Mouse (Mus musculus) embryo, embryonic 11 days (tissue): Measurements from ENCODE around the gene Nectin3.
"Not testable (repeated sequence)": the region's sequence is repeated elsewhere in the genome, so short reads cannot be mapped to it uniquely, and the experiment has no call there.

ENCODE experiments used
- DNase-seq: peaks from one replicate; pipeline ENCODE4 v3.0.0-alpha.2; 2015

Nectin3 gene

GRCm38 (mm10) chr16:46410053-46410738, 88.1 kb downstream of the Nectin3 start:
- no peak for DNase-seq

DNA sequence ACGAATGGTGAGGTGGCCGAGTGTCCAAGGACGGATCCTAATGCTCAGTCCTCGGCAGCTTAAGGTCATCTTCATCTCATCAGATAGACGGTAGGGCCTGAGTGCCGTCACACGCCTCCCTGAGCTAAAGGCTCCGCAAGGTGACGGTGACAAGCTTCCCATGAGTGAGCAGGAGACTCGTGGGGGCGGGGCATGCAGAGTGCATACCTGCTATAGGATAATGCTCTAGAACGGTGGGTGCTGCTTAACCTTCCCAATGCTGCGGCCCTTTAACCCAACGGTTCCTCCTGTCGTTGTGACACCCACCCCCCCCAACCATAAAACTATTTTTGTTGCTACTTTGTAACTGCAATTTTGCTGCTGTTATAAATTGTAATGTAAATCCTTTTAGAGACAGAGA, 90.3 kb downstream of the Nectin3 start:
- DNase-seq = no peak

GRCm38 (mm10) chr16:46406844-46407639, 91.3 kb downstream of the Nectin3 start:
- DNase-seq = no peak

DNA sequence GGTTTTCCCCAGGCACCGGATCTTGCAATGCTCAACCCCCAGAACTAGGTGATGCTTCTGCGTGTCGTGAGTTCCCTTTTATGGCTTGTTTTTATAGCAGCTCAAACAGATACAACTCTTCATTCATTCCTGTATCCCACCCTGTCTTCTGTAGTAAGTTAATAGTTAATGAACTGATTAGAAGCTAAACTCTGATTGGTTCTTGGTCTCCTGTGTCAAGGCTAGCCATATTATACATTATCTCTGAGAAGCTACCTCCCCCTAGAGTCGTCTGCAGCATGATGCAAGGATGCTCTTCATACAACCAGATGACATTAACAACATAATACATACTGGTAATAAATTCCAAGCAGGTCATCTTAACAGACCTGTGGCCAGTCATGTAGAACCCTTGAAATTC, 100.4 kb downstream of the Nectin3 start:
- no peak for DNase-seq

DNA sequence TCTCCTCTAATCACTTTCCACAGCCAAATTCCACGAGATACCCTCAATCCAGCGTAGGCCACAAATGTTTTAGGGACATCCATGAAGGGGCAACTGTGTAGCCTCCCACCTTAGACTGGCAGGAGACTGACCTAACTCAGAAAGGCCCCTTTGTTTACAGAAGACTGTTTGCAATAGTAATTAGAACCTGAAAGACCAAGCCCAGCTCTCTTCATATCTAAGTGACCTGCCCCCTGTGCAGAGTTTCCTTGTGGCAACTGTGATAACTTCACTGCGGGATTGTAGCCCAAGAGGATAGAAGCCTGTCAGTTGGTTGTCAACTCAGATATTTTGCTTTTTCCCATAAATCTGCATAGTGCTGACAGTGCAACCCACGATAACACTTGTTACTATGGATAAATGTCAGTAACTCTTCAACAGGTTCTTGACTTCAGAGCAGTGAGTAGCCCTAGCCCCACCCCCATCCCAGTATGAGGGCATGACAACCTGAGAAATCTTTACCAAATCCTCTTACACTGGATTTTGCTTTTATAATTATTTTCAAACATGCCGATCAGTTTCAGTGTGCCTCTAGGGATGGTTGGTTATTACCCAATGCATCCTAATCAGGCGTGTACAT, 108.8 kb downstream of the Nectin3 start:
- DNase-seq = no peak

- peak; percentile 21 for DNase-seq
Measured at GRCm38 (mm10) chr16:46388527-46389414, 109.6 kb downstream of the Nectin3 start.

DNA sequence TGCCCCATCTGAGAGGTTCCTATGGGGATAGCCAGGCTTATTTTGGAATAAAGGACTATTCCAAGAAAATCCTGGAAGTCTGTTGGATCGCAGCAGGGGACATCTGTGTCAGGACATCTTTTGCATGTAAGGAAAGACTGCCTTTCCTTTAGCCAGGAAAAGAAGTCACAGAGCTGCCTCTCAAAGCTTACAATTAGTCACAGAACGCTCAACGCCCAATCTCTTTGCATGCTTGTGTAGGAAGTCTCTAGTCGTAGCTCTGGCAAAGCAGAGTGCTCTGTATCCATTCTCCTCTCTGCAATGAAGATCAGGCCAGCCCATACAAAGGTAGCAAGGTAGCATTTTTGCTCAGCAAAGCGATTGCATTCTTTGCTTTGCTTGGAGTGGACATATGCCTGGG, 114.0 kb downstream of the Nectin3 start:
- no peak for DNase-seq

GRCm38 (mm10) chr16:46383344-46383743, 115.0 kb downstream of the Nectin3 start:
- DNase-seq = no peak

DNA sequence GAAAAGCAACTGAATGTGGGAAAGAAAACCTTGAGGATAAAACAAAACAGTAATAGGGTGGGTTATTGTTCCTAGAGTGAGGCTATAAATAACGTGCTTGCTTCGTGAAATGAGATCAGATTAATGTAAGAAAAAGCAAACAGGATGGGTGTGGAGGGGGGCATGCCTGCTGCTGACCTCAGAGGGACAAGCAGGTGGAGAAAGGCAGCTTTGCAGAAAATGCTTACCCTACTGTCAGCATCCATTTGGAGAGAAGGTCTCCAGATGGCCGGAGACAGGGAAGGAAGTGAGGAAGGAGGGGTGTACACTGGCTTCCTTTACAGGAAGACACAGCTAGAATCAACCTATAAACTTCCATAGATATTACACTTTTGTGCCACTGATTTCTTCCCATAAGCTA, 121.8 kb downstream of the Nectin3 start:
- no peak for DNase-seq

- DNase-seq = no peak
Measured at GRCm38 (mm10) chr16:46362022-46362421, 136.3 kb downstream of the Nectin3 start.

DNA sequence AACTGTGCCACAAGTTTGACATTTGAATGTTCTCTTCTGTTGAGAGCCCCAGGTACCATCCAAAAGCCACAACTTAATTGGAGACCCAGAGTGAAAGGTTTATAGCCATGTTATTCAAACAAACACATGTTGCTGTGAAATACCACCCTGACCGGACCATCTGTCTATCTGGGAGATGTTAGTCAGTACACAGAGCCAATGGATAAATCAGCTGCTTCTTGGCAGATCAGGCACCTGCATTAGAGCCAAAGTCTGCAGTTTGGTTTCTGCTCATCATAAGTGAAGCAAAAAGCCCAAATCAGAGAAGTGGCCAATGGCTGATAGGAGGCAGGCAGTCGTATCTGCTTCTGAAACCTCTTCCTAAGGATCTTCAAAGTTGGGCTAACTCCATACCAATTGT, 140.7 kb downstream of the Nectin3 start:
- not testable (repeated sequence) for DNase-seq

GRCm38 (mm10) chr16:46356663-46357062, 141.7 kb downstream of the Nectin3 start:
- no peak for DNase-seq
